Mouse (Mus musculus) midbrain, embryonic 11.5 days (tissue): ENCODE data around the gene Sema6b. TPM values are rescaled to one million over a fixed set of nuclear protein-coding genes. Genes with fewer than 3 reads are reported as not detected.

Experiments
- ATAC-seq: fragments of 200-750 bp; cut with Nextera tagmentation; 2 replicates; pipeline ENCODE4 v1.8.0; 2017; ENCODE audit warnings: moderate TSS enrichment, moderate library complexity; ENCODE audit not compliant: low FRiP score
- DNase-seq: peaks from one replicate; pipeline ENCODE4 v3.0.0; 2015; ENCODE audit warnings: low spot score; ENCODE audit errors: missing footprints
- H3K27ac ChIP-seq: fragments of 300-500 bp; sonication (generic); 2 replicates; pipeline ENCODE4 v1.5.1; 2014; ENCODE audit warnings: low read depth, low read length
- H3K27me3 ChIP-seq: fragments of 300-500 bp; sonication (generic); 2 replicates; pipeline ENCODE4 v1.6.1; 2014; ENCODE audit warnings: mild to moderate bottlenecking, low read length, moderate library complexity, mixed read lengths; ENCODE audit not compliant: control insufficient read depth, insufficient read depth
- H3K36me3 ChIP-seq: fragments of 300-500 bp; sonication (generic); 2 replicates; pipeline ENCODE4 v1.6.1; 2014; ENCODE audit warnings: mild to moderate bottlenecking, low read length, moderate library complexity, mixed read lengths; ENCODE audit not compliant: control insufficient read depth, insufficient read depth
- H3K4me1 ChIP-seq: fragments of 300-500 bp; sonication (generic); 2 replicates; pipeline ENCODE4 v1.6.1; 2014; ENCODE audit warnings: low read length; ENCODE audit not compliant: control insufficient read depth, insufficient read depth
- H3K4me2 ChIP-seq: fragments of 300-500 bp; sonication (generic); 2 replicates; pipeline ENCODE4 v1.6.1; 2014; ENCODE audit warnings: mild to moderate bottlenecking, moderate library complexity
- H3K4me3 ChIP-seq: fragments of 300-500 bp; sonication (generic); 2 replicates; pipeline ENCODE4 v1.5.1; 2014; ENCODE audit warnings: low read depth, low read length
- H3K9ac ChIP-seq: fragments of 300-500 bp; sonication (generic); 2 replicates; pipeline ENCODE4 v1.6.1; 2014; ENCODE audit warnings: low read length
- H3K9me3 ChIP-seq: fragments of 300-500 bp; sonication (generic); 2 replicates; pipeline ENCODE4 v1.6.1; 2016; ENCODE audit warnings: low read length; ENCODE audit not compliant: control insufficient read depth
- WGBS: fragments of 180-500 bp; shearing (Covaris S2); extraction: QIAGEN DNeasy Blood & Tissue Kit; methylation state at CpG from one replicate; pipeline ENCODE4 v1.1.7; 2014; 5-methylcytosine and 5-hydroxymethylcytosine counted together
- polyA plus RNA-seq: library from polyadenylated mRNA; unstranded; fragments of >200 nt; fragmentation: Nextera tagmentation; extraction: Ambion mirVana; gene quantifications from 2 replicates; pipeline ENCODE4 v1.2.1, GENCODE M21; 2014

Sema6b gene
- polyA plus RNA-seq, 1 experiment from 2014 or later, result 1.9 TPM

GRCm38 (mm10) chr17:56136558-56136957 is 3.6 kb downstream of the Sema6b start:
- 81% methylated on average over 7 of the region's 7 CpGs for WGBS

GRCm38 (mm10) chr17:56134463-56134971 is 5.6 kb downstream of the Sema6b start:
- Histone ChIP-seq H3K4me1 (peaks cover 20% of the 10 kb centered on the region), H3K27me3 (peaks cover 15% of the 10 kb centered on the region), H3K27ac (no peak overlapping the region), H3K4me3 (no peak overlapping the region), H3K9me3 (no peaks in the 10 kb centered on the region), H3K36me3 (no peaks in the 10 kb centered on the region), H3K9ac (no peak overlapping the region), H3K4me2 (peak overlapping the region; percentile 47)
- WGBS, result under 1% methylated on average over 27 of the region's 27 CpGs
- peak; percentile 34 for ATAC-seq
- peak; percentile 96 for DNase-seq

More at GRCm38 (mm10) chr17:56136558-56136957, 3.6 kb downstream of the Sema6b start:
- no peaks in the 10 kb centered on the region for H3K36me3 ChIP-seq
- no peak overlapping the region for H3K9ac ChIP-seq
- no peak for DNase-seq
- no peak overlapping the region for H3K4me3 ChIP-seq
- H3K4me1 ChIP-seq, result peaks cover 24% of the 10 kb centered on the region
- peaks cover 33% of the 10 kb centered on the region for H3K27me3 ChIP-seq
- H3K9me3 ChIP-seq, result no peaks in the 10 kb centered on the region
- ATAC-seq, result no peak
- H3K4me2 ChIP-seq, result no peak overlapping the region
- no peak overlapping the region for H3K27ac ChIP-seq

GRCm38 (mm10) chr17:56133457-56134363 is 6.4 kb downstream of the Sema6b start:
- H3K36me3 ChIP-seq, result no peaks in the 10 kb centered on the region
- peaks cover 16% of the 10 kb centered on the region for H3K4me1 ChIP-seq
- H3K9me3 ChIP-seq, result no peaks in the 10 kb centered on the region
- H3K27me3 ChIP-seq, result peaks cover 7% of the 10 kb centered on the region
- no peak for DNase-seq
- peak overlapping the region; percentile 47 for H3K4me2 ChIP-seq
- no peak overlapping the region for H3K27ac ChIP-seq
- ATAC-seq, result peak; percentile 35
- H3K9ac ChIP-seq, result no peak overlapping the region
- WGBS, result 22% methylated on average over 18 of the region's 21 CpGs
- H3K4me3 ChIP-seq, result no peak overlapping the region

- Histone ChIP-seq H3K4me1 (peaks cover 10% of the 10 kb centered on the region), H3K4me3 (no peak overlapping the region), H3K27me3 (no peaks in the 10 kb centered on the region; the same call in 1 of the 2 replicates), H3K36me3 (no peaks in the 10 kb centered on the region), H3K4me2 (no peak overlapping the region), H3K9me3 (no peaks in the 10 kb centered on the region), H3K9ac (no peak overlapping the region), H3K27ac (no peak overlapping the region)
- ATAC-seq (peak; percentile 16; the same call in 1 of the 2 replicates), DNase-seq (peak; percentile 98)
- 4% methylated on average over 14 of the region's 14 CpGs for WGBS
Observed at GRCm38 (mm10) chr17:56132661-56133060, 7.5 kb downstream of the Sema6b start.

- no peak for ATAC-seq
- 36% methylated on average over 7 of the region's 7 CpGs for WGBS
Observed at GRCm38 (mm10) chr17:56131814-56132213, 8.3 kb downstream of the Sema6b start.

GRCm38 (mm10) chr17:56131136-56131535 is 9.0 kb downstream of the Sema6b start:
- ATAC-seq, result no peak

More at GRCm38 (mm10) chr17:56131814-56132213, 8.3 kb downstream of the Sema6b start:
- Histone ChIP-seq H3K4me1 (peaks cover 10% of the 10 kb centered on the region), H3K36me3 (no peaks in the 10 kb centered on the region), H3K9ac (no peak overlapping the region), H3K27ac (no peak overlapping the region), H3K4me2 (no peak overlapping the region), H3K9me3 (no peaks in the 10 kb centered on the region), H3K4me3 (no peak overlapping the region), H3K27me3 (no peaks in the 10 kb centered on the region; the same call in 1 of the 2 replicates)
- DNase-seq, result peak; percentile 94

GRCm38 (mm10) chr17:56128246-56128645 is 11.9 kb downstream of the Sema6b start:
- Histone ChIP-seq H3K36me3 (no peaks in the 10 kb centered on the region), H3K4me3 (no peak overlapping the region), H3K9me3 (no peaks in the 10 kb centered on the region), H3K4me1 (no peaks in the 10 kb centered on the region; the same call in 1 of the 2 replicates), H3K4me2 (no peak overlapping the region), H3K27me3 (peaks cover 17% of the 10 kb centered on the region), H3K9ac (no peak overlapping the region), H3K27ac (no peak overlapping the region)
- WGBS, result 92% methylated on average over 15 of the region's 15 CpGs
- no peak for DNase-seq
- no peak for ATAC-seq

More at GRCm38 (mm10) chr17:56131136-56131535, 9.0 kb downstream of the Sema6b start:
- H3K9me3 ChIP-seq, result no peaks in the 10 kb centered on the region
- H3K9ac ChIP-seq, result no peak overlapping the region
- no peak overlapping the region for H3K27ac ChIP-seq
- no peaks in the 10 kb centered on the region for H3K36me3 ChIP-seq
- WGBS, result 95% methylated on average over 10 of the region's 10 CpGs
- no peak for DNase-seq
- no peaks in the 10 kb centered on the region; the same call in 1 of the 2 replicates for H3K27me3 ChIP-seq
- peaks cover 10% of the 10 kb centered on the region for H3K4me1 ChIP-seq
- H3K4me3 ChIP-seq, result no peak overlapping the region
- H3K4me2 ChIP-seq, result no peak overlapping the region

- H3K9me3 ChIP-seq, result peaks cover 9% of the 10 kb centered on the region
- H3K36me3 ChIP-seq, result no peaks in the 10 kb centered on the region
- H3K4me1 ChIP-seq, result no peaks in the 10 kb centered on the region; the same call in 1 of the 2 replicates
- H3K27me3 ChIP-seq, result peaks cover 28% of the 10 kb centered on the region
- no peak for ATAC-seq
- no peak overlapping the region for H3K9ac ChIP-seq
- no peak overlapping the region for H3K27ac ChIP-seq
- H3K4me3 ChIP-seq, result no peak overlapping the region
- no peak for DNase-seq
- H3K4me2 ChIP-seq, result no peak overlapping the region
- WGBS, result 81% methylated on average over 11 of the region's 11 CpGs
Observed at GRCm38 (mm10) chr17:56126175-56126574, 14.0 kb downstream of the Sema6b start.

- ATAC-seq (no peak), DNase-seq (no peak)
- WGBS, result 89% methylated on average over 4 of the region's 4 CpGs
- no peak overlapping the region for H3K4me3 ChIP-seq
- H3K9me3 ChIP-seq, result peaks cover 9% of the 10 kb centered on the region
- no peaks in the 10 kb centered on the region; the same call in 1 of the 2 replicates for H3K4me1 ChIP-seq
- peaks cover 37% of the 10 kb centered on the region for H3K27me3 ChIP-seq
- H3K4me2 ChIP-seq, result no peak overlapping the region
- H3K36me3 ChIP-seq, result no peaks in the 10 kb centered on the region
- H3K9ac ChIP-seq, result no peak overlapping the region
- no peak overlapping the region for H3K27ac ChIP-seq
Observed at GRCm38 (mm10) chr17:56125276-56125630, 14.9 kb downstream of the Sema6b start.
